Mouse (Mus musculus): ENCODE measurements around the gene Mrps18b.

The Mrps18b gene

DNA sequence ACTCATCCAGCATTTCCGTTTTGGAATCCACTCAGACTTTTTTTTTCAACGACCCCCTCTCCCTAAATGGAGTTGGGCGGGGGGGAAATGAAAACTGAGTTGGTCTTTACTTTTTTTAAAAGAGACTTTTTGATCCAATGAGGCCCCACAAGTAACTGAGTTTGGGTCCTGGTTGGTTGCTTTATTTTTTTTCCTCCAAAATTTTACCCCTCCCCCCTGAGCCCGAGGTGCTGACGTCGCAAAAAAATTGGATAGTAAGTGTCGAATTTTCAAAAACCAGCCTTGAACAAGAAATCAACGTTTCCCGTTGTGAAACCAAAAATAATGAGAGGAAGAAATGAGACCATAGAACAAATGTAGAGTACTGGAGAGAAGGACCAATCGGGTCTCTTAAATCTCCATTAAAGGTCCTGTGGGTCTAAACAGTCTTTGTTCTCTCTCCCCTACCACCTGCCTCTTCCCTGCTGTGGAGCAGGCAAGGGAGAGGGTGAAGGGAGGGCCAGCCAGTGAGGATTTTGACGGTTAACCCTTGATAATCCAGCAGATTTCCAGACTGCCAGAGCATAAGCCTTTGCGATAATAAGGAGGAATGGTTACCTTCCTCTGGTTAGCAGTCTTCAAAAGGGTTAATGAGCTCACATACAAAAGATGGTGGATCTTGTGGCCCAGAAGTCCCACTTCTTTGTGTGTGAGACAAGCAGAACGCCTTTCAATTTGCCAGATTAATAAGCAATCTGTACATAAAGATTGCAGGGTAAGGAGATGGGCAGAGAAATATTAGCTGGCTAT is 1.5 kb upstream of the Mrps18b start:
- peak; percentile 72 to 78 for DNase-seq

DNA sequence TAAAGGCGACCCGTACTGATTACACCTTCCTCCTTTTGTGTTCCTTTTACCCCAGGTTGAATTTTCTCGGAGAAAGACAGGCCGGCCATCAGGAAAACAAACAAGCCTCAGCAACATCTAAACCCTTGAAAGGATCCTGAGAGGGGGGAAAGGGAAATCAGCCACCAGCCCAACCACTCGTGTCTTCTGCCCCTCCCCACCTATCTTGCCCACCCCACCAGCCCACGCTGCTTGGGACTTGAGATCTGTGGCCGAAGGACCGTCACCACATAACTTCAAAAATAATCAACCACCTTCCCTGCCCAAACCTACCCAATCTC is 914 bp upstream of the Mrps18b start:
- DNase-seq: peak in 1 of 2 experiments; percentile 60

DNA sequence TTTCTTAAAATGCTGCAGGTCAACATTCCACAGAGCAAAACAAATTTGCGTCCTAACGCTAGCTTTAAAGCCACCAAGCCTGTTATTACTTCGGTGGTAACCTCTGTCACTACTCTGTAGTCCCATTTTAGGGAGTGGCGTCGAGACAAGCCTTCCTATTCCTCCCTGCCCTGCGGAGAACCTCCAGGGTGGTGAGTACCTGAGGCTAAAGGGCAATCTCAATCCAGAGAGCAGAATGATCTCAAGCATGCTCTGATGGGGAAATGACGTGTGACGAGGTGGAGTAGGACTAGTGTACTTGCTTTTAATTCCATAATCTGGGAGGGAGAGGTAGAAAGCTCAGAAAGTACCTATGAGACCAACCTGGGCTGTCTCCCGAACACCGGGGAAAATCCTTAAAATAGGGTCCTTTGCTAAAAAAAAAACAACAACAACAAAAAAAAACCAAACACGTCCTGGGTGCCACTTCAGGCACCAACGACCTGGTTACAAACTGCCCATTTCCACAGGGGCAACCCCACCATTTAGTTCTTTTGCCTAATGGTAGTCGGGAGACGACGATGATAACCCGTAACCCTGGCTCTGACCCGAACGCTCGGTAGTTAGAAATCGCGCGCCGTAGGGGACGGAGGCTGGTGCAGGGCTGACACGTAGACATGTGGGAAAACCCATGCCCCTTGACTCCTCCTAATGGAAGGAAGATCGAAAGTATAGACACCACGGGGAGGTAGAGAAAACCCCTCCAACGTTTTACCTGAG is 472 bp downstream of the Mrps18b start:
- no peak for DNase-seq

DNA sequence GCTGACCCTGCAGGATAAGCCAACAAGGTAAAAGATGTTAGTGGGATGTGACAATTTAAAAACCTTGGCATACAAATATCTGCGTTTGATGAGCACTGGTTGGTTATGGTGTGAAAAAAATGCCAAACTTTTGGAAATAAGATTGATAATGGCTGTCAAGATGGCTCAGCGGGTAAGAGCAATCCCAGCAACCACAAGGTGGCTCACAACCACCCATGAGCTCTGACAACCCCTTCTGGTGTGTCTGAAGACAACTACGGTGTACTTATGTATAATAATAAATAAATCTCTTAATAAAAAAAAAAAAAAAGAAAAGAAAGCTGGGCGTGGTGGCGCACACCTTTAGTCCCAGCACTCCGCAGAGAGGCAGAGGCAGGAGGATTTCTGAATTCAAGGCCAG is 1.2 kb downstream of the Mrps18b start:
- DNase-seq: no peak

DNA sequence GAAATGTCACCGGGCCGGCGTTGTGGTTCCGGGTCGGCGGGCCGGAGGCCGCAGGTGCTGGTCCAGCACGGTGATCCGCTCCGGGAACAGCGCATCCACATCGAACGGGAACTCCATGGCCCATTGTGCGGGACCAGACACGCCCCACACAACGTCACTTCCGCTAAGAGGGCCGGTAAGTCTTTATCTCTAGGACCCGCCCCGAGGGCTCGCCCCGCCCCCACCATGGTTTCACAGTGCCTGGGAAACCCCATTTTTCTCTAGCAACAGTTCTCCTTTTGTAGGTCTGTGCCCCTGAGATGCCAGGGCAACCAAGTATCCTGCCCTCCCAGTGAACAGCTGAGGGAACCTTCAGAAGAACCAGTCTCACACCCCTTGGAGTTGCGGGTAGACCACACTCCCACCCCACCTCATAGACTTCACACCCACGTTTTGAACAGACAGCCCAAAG is 6.2 kb downstream of the Mrps18b start, which contains the start of gene Atat1:
Gene Atat1 (minus strand): TSS at position 157 of the 451 bp plus-strand sequence.
- DNase-seq: peak; percentile 88 to 94

DNA sequence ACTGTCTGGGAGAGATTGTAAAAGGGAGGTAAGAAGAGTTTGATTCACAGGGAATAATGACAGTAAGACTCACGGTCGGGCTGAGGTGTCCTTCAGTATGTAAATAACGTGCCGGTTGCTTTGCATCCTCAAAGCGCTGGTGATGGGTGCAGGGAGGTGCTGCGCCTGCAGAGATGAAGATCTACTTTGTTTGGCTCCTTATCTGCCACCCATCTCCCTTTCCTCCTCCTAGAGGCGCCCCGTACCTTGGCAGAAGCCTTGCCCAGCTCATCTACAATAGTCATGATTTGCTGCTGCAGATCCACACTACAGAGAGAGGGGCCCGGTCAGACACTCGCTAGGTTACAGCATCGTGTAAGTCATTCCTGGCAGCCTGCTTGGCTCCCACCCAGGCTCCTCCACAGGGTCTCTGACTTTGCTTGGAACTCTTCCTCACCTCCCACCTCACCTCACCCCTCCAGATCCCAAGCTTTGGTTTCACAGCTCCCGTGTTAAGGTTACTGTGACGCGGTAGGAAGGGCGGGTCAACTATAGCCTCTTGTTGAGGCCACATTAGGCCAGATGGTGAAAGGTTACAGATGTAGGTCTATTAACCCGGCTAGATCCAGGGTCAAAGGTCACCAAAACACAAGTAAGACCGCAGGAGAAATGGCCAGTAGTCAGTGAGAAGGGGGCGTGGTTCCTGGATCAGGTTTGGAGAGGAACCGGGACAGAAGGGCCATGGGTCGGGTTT is 6.8 kb downstream of the Mrps18b start:
- DNase-seq: peak in 1 of 2 experiments; percentile 48

DNA sequence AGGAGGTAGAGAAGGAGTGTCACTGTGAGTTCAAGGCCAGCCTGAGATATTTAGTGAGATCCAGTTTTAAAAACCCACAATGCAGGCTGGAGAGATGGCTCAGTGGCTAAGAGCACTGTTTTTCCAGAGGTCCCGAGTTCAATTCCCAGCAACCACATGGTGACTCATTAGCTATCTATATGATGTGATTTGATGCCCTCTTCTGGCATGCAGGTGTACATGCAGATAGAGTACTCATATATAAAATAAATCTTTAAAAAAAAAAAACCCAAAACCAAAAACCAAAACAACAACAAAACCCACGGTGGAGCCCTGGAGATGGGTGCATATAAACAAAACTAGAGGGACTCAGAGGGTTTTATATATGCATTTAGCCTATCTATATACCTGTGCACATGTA is 8.6 kb downstream of the Mrps18b start:
- peak in 1 of 2 experiments; percentile 3 for DNase-seq

DNA sequence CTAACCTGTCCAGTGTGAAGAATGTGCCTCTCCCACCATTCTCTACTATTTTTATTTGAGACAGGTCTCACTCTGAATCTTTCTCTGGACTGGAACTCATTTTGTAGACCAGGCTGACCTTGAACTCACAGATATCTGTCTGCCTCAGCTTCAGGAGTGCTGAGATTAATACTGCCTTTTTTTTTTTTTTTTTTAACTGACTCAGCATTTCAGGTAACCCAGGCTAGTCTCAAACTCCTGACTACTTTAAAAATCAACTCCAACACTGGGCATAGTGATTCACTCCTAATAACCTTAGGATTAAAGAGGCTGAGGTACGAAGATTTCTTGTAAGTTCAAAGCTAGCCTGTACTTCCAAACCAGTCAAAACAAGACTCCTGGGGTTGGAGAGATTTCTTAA is 10.6 kb downstream of the Mrps18b start:
- no peak for DNase-seq

DNA sequence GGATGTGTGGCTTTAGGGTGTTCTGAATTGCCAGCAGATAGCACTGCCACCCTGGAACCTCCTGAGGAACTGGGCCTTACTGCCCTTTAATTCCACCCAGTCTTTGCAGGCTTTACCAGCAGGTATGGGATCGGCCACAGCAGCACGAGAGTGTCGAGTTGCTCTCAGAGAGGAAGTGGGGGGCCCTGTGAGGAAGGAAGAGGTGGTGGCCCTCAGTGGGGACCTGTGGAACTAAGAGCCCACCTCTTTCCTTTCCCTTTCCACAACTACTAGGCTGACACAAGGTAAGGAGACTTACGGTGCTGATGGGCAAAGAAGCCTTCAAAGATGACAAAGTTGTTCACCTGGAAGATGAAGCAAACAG is 12.2 kb downstream of the Mrps18b start:
- DNase-seq: no peak

DNA sequence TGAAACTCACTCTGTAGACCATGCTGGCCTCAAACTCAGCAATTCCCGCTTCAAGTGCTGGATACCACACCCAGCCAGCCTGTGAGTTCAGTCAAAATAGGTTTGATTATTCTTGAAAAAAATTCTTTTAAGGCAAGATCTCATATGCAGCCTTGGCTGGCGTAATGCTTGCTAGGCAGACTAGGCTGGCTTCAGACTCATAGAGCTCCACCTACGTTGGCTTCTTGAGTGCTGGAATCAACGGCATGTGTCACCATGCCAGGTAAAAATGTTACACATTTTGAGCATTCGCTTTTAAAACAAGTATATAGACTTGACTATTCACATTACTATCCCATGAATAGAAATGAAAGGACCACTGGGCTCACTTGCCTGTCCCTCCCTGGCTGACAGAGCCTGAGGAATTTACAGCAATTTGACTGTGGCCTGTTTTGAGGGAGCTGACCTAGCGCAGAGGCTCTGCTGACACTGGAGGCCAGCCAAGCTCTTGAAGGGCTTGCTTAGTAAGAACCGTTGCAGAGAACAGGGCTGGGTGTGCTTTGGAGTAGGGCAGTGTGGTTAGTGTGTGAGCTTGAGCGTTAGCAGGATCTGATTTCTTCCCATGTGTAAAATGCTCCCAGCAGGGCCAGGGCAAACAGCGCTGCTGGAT is 12.7 kb downstream of the Mrps18b start:
- DNase-seq: no peak

DNA sequence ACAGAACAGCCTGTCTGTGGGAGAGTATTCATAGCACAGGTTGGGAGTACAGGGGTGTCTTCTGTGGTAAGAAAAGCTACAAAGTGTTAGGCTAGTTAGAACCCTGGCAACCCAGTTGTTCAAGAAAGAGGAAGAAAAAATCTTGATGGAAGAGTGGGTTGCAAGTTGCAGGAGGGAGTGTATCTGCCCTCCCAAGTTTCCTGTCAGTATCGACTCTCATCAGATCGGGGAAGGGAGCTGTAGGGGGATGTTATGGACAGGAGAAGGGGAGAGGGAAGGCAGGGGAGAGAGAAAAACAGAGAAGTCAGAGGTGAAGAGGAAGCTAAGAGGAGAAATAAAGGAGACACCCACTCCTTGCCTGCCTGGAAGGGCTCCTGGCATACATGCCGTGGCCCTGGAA is 15.6 kb downstream of the Mrps18b start:
- no peak for DNase-seq

DNA sequence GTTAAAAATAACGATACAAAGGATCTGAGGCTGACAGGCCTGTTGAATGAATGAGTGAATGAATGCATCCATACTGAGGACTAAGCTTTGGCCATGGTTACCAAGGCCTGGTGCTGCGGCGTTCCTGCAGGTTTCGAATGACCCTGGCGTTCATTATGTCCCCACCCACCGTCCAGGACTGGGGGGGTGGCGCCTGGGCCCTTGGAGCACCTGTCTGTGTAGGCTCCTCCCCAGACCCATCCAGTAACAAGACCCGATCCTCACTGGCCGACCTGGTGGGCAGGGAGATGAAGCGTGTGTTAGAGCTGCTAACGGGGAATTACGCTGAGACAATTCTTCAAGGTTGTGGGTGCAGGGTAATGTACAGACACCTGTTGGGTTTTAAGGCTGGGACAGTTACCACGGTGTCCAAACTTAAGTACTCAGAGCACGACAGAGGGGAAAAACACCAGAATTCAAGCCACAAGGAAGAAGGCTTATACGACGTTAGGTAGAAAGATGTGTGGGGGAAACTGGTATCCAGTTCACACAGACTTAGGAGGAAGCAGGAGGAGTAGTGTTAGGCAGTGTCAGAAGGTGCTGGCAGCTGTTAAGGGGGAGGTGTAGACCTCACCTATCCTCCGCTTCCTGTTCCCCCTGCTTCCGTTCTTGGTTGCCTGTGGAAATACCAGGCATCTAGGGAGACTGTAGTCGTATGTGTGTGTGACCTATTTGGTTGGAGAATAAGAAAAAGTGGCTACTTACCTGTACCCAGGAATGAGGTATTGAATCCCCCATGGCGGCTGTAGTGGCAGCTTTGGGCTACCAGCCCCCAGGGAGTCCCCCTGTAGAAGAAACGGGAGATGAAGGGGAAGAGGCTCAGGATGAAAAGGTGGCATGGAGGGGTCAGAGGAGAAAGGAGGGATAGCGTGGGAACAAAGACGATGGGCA is 18.3 kb downstream of the Mrps18b start:
- DNase-seq: peak; percentile 54 to 67

DNA sequence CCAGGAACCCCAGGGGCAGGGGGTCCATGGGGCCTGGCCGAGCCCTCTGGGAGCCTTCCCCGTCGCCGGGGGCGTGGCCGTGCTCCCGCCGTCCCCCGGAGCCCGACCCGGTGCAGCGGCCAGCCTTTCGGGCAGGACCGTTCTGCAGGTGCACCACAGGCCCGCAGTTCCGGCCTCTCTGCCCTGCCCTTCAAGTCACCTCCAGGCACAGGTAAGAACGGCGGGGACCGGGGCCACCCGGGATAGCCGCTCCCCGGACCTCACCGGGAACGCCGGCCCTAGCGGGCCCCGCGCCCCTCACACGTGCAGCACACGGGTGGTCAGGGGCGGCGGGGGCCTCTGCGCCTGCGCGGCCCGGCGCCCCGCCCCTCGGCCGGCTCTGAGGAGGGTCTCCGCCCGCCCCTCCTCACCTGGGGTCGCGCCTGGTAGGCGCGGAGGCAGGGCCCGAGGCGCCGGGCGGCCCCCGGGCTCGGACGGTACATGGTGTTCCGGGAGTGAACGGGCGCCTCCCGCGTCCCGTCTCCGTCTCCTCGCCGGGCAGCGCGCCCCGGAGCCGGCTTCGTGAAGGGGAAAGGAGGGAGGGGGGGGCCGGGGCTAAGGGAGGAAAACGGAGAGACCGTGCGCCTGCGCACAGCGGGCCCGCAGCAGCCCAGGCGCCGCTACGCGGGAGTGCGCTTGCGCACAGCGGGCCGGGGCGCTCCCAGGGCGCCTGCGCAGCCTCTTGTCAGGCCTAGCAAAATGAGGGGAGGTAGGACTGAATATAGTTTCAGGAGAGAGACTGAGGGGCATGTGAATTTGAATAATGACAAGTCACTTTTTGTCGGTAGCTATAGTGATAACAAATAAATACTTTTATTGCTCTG is 19.2 kb downstream of the Mrps18b start, which contains the start of gene 2310061I04Rik:
Gene 2310061I04Rik (minus strand): TSS at position 651 of the 863 bp plus-strand sequence.
- DNase-seq: peak; percentile 94 to 96

DNA sequence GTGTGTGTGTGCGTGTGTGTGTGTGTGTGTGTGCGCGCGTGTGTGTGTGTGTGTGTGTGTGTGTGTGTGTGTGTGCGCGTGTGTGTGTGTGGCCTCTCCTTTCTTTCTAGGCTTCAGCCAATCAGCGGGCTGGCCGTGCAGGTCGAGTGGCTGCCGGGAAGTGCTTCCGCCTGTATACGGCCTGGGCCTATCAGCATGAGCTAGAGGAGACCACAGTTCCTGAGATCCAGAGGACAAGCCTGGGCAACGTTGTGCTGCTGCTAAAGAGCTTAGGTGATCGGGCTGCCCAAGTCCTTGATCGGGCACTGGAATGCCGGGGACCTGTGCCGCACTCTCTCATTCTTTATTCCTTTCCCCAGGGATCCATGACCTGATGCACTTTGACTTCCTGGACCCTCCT is 28.5 kb downstream of the Mrps18b start:
- DNase-seq: no peak

DNA sequence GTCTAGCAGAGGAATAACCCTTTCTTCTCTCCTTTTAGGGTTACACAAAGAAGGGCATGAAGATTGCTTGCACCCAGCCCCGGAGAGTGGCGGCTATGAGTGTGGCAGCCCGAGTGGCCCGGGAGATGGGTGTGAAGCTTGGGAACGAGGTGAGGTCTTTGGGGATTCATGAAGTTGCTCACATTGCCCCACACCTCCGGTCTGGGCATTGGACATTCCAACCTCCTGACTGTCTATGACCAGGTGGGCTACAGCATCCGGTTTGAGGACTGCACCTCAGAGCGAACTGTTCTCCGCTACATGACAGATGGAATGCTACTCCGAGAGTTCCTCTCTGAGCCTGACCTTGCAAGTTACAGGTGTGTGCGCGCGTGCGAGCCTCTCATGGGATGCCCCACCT is 32.4 kb downstream of the Mrps18b start:
- DNase-seq: no peak

DNA sequence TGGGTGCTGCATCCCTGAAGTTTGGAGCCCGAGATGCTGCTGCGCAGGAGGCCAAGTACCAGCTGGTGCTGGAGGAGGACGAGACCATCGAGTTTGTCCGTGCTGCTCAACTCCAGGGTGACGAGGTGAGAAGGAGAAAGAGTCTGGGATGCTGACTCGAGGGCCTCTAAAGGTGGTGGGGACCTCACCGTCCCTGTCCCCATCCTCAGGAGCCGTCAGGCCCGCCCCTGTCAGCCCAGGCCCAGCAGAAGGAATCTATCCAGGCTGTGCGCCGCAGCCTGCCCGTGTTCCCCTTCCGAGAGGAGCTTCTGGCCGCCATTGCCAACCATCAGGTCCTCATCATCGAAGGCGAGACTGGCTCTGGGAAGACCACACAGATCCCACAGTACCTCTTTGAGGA is 33.3 kb downstream of the Mrps18b start:
- DNase-seq: no peak

DNA sequence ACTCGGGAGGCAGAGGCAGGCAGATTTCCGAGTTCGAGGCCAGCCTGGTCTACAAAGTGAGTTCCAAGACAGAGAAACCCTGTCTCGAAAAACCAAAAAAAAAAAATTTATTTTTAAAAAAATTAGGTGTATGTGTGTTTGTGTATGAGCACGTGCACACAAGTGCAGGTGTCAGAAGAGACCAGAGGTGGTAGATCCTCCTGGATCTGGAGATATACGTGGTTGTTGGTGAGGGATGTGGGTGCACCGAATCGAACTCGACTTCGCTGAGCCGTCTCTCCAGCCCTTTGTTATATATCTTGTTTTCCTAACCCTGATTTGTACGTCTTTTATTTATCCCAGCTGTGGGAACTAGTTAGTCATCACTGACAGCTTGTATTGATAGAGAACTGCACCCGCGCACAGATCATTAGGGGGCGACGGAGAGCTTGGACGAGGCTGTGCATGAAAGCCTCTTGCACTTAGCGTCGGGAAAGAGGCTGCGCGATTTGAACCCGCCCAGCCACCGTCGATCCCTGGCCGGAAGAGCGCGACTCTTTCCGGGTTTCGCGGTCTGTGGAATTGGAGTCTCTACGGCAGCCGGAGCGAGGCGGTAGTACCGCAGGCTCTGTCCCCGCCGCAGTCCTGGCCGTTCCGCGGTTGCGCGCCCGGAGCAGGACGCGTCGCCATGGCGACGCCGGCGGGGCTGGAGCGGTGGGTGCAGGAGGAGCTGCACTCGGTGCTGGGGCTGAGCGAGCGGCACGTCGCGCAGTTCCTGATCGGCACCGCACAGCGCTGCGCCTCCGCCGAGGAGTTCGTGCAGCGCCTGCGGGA is 36.7 kb downstream of the Mrps18b start, which contains the start of gene Dhx16:
Gene Dhx16 (plus strand): TSS at position 575 of the 813 bp plus-strand sequence.
- peak; percentile 98 to 99 for DNase-seq

DNA sequence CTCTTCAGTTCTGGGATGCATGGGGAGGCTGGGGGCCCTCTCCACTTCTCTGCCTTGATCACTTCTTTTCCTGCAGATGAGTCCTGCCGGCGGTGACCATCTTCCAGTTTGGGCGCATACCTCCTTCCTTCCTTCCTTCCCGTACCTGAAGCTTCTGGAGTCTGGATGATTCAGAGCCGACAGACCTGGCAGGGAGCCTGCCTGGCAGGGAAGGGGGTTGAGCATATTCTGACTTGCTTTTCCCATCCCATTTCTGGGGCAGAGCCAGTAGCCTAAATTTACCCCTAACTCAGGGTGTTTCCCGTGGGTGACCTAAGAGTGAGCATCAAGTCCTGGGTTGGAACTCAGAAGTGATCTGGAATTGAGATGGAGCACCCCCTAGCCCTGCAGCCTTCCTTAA is 41.5 kb downstream of the Mrps18b start:
- peak; percentile 33 to 60 for DNase-seq

DNA sequence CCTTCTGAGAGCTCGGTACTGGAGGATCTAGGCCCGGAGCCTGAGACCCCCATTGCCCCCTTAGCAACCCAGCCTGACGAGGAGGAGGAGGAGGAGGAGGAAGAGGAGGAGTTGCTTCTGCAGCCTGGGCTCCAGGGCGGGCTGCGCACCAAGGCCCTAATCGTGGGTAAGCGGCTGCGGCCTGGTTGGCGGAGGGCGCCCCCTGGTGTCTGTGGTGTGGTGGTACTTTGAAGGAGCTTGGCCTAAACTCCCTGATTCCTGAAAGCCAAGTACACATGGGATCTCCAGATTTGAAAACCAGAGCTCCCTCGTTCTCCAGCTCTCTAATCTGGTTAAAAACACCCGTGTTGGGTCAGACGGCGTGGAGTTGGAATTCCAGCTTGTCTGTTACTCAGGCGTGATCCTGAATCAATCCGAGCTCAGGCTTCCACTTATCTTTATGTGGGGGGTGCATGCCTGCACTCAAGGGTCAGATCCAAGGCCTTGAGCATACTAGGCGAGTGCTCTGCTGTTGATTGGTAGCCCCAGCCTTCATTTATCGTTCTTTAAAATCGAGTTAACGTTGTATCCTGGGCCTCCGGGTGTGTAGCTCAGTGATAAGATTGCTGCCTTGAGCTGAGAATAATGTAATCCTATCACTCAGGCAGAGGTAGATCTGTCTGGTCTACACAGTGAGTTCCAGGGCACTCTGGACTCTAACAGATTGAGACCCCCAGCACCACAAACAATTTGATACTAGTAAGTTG is 42.2 kb downstream of the Mrps18b start:
- DNase-seq: peak; percentile 95
